Mouse (Mus musculus) limb, embryonic 11.5 days (tissue): ENCODE results near the gene Prc1. TPM values are rescaled to one million over a fixed set of nuclear protein-coding genes. Genes with fewer than 3 reads are reported as not detected.

Source experiments
- ATAC-seq: fragments of 200-750 bp; cut with Nextera tagmentation; 2 replicates; pipeline ENCODE4 v1.8.0; 2017; ENCODE audit warnings: low read depth; ENCODE audit not compliant: insufficient number of reproducible peaks, low FRiP score, low TSS enrichment
- DNase-seq: peaks from one replicate; pipeline ENCODE4 v3.0.0-alpha.2; 2015; ENCODE audit warnings: low spot score
- H3K27ac ChIP-seq: fragments of 300-500 bp; sonication (generic); replicated peaks from 2 replicates; pipeline ENCODE4 v1.5.1; 2014; ENCODE audit warnings: low read depth, mild to moderate bottlenecking, low read length
- H3K27me3 ChIP-seq: fragments of 300-500 bp; sonication (generic); 2 replicates; pipeline ENCODE4 v1.6.1; 2014; ENCODE audit warnings: mild to moderate bottlenecking, low read length, mixed read lengths; ENCODE audit not compliant: control insufficient read depth, insufficient read depth
- H3K36me3 ChIP-seq: fragments of 300-500 bp; sonication (generic); 2 replicates; pipeline ENCODE4 v1.6.1; 2014; ENCODE audit warnings: mild to moderate bottlenecking, low read length, moderate library complexity, mixed read lengths; ENCODE audit not compliant: control insufficient read depth, insufficient read depth
- H3K4me1 ChIP-seq: fragments of 300-500 bp; sonication (generic); 2 replicates; pipeline ENCODE4 v1.6.1; 2014; ENCODE audit warnings: low read length, mixed read lengths; ENCODE audit not compliant: control insufficient read depth, insufficient read depth
- H3K4me2 ChIP-seq: fragments of 300-500 bp; sonication (generic); 2 replicates; pipeline ENCODE4 v1.6.1; 2014; ENCODE audit warnings: low read depth, mild to moderate bottlenecking, moderate library complexity; ENCODE audit not compliant: severe bottlenecking
- H3K4me3 ChIP-seq: fragments of 300-500 bp; sonication (generic); 2 replicates; pipeline ENCODE4 v1.5.1; 2014; ENCODE audit warnings: low read depth, low read length
- H3K9ac ChIP-seq: fragments of 300-500 bp; sonication (generic); 2 replicates; pipeline ENCODE4 v1.6.1; 2014; ENCODE audit warnings: mild to moderate bottlenecking, low read length
- H3K9me3 ChIP-seq: fragments of 300-500 bp; sonication (generic); 2 replicates; pipeline ENCODE4 v1.6.1; 2016; ENCODE audit warnings: low read length; ENCODE audit not compliant: control insufficient read depth
- WGBS: fragments of 180-500 bp; shearing (Covaris S2); extraction: QIAGEN DNeasy Blood & Tissue Kit; methylation state at CpG from one replicate; pipeline ENCODE4 v1.1.7; 2014; 5-methylcytosine and 5-hydroxymethylcytosine counted together
- polyA plus RNA-seq: library from polyadenylated mRNA; unstranded; fragments of >200 nt; fragmentation: Nextera tagmentation; extraction: Ambion mirVana; gene quantifications from 2 replicates; pipeline ENCODE4 v1.2.1, GENCODE M21; 2014

Prc1 gene
- polyA plus RNA-seq, 1 experiment from 2014 or later: 150 TPM

- H3K4me2 ChIP-seq: no peak overlapping the region
- H3K9ac ChIP-seq: no peak overlapping the region
- no peak overlapping the region for H3K4me3 ChIP-seq
- DNase-seq (no peak), ATAC-seq (no peak)
- peaks cover 20% of the 10 kb centered on the region for H3K4me1 ChIP-seq
- 81% methylated on average over 7 of the region's 7 CpGs for WGBS
- peaks cover 3% of the 10 kb centered on the region for H3K36me3 ChIP-seq
- no peaks in the 10 kb centered on the region for H3K27me3 ChIP-seq
- H3K9me3 ChIP-seq: no peaks in the 10 kb centered on the region
- H3K27ac ChIP-seq: no peak overlapping the region
These were observed 47.5 kb downstream of the Prc1 start for GRCm38 (mm10) chr7:80341793-80342192.

DNA sequence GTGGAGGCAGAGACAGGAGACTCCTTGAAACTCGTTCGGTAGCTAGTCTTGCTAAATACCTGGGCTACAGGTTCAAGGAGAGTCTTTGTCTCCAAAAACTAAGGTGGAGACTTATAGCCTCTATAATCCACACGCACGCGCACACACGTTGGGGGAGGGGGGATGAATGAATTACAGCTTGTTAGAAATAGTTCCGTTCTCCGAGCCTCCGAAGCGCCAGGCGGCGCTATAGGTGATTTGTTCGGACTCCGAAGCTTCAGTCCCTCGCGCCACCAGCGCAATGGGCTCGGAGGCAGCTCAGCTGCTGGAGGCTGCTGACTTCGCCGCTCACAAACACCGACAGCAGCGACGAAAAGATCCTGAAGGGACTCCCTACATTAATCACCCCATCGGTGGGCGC lies 48.6 kb downstream of the Prc1 start, which contains the start of gene Hddc3:
Gene Hddc3, plus strand, starts transcription at position 247 of the 400 bp plus-strand sequence.
- H3K4me1 ChIP-seq: peaks cover 27% of the 10 kb centered on the region
- H3K36me3 ChIP-seq: 0 out of 2 replicates have a peak, but pooled peaks cover under 1% of the 10 kb centered on the region
- no peaks in the 10 kb centered on the region for H3K27me3 ChIP-seq
- DNase-seq (peak; percentile 98), ATAC-seq (no peak; the same call in 1 of the 2 replicates)
- peak within 1 kb of the TSS; percentile 76 for H3K4me2 ChIP-seq
- under 1% methylated on average over 25 of the region's 25 CpGs for WGBS
- H3K4me3 ChIP-seq: peak within 1 kb of the TSS; percentile 43
- H3K9ac ChIP-seq: peak within 1 kb of the TSS; percentile 80
- H3K27ac ChIP-seq: no peak within 1 kb of the TSS
- no peaks in the 10 kb centered on the region for H3K9me3 ChIP-seq

- Histone ChIP-seq H3K4me2 (peak overlapping the region; percentile 76), H3K9ac (peak overlapping the region; percentile 80), H3K4me3 (peak overlapping the region; percentile 43), H3K4me1 (peaks cover 31% of the 10 kb centered on the region), H3K27me3 (no peaks in the 10 kb centered on the region), H3K36me3 (no peaks in the 10 kb centered on the region), H3K9me3 (no peaks in the 10 kb centered on the region), H3K27ac (no peak overlapping the region)
- ATAC-seq: no peak
- DNase-seq: no peak
- 26% methylated on average over 19 of the region's 19 CpGs for WGBS
These were observed 49.2 kb downstream of the Prc1 start for GRCm38 (mm10) chr7:80343270-80344018.

GRCm38 (mm10) chr7:80346173-80346572 lies 51.9 kb downstream of the Prc1 start:
- no peaks in the 10 kb centered on the region for H3K9me3 ChIP-seq
- no peak overlapping the region for H3K4me3 ChIP-seq
- 91% methylated on average over 9 of the region's 9 CpGs for WGBS
- H3K27ac ChIP-seq: no peak overlapping the region
- peaks cover 22% of the 10 kb centered on the region for H3K4me1 ChIP-seq
- H3K9ac ChIP-seq: no peak overlapping the region
- H3K36me3 ChIP-seq: peaks cover 6% of the 10 kb centered on the region; the same call in 1 of the 2 replicates
- no peak for ATAC-seq
- no peaks in the 10 kb centered on the region for H3K27me3 ChIP-seq
- DNase-seq: no peak
- H3K4me2 ChIP-seq: no peak overlapping the region

DNA sequence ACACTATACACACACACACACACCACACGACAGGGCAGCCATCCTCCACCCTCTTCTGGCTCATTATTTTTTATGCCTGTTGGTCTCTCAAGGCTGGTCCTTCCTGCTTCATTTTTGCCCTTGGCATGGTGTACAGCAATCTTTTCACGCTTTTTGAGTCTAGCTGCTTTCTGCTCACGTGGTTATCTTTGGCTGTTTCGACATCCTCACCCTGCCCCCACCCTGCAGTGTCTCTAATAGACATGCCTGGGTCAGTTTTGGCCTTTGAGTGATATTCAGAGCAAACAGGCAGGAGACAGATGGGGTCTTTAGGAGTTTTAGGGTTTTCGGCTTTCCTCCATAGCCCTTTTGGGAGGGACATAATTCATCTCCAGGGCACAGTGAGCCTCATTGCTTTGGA lies 52.6 kb downstream of the Prc1 start:
- H3K27ac ChIP-seq: no peak overlapping the region
- H3K4me1 ChIP-seq: peaks cover 21% of the 10 kb centered on the region

GRCm38 (mm10) chr7:80347670-80348586 lies 53.7 kb downstream of the Prc1 start:
- Histone ChIP-seq H3K4me3 (no peak overlapping the region), H3K4me2 (no peak overlapping the region), H3K9me3 (no peaks in the 10 kb centered on the region), H3K36me3 (peaks cover 13% of the 10 kb centered on the region; the same call in 1 of the 2 replicates), H3K4me1 (peaks cover 21% of the 10 kb centered on the region), H3K27me3 (no peaks in the 10 kb centered on the region), H3K27ac (no peak overlapping the region; the same call in none of the 2 replicates), H3K9ac (no peak overlapping the region)
- ATAC-seq: no peak
- WGBS: 60% methylated on average over 13 of the region's 13 CpGs
- DNase-seq: no peak

More for the DNA sequence above, 52.6 kb downstream of the Prc1 start:
- Histone ChIP-seq H3K27me3 (no peaks in the 10 kb centered on the region), H3K36me3 (peaks cover 11% of the 10 kb centered on the region; the same call in 1 of the 2 replicates), H3K4me2 (no peak overlapping the region), H3K9me3 (no peaks in the 10 kb centered on the region), H3K4me3 (no peak overlapping the region), H3K9ac (no peak overlapping the region)
- ATAC-seq (no peak), DNase-seq (no peak)
- WGBS: 84% methylated on average over 5 of the region's 5 CpGs

- Histone ChIP-seq H3K36me3 (peaks cover 23% of the 10 kb centered on the region; the same call in 1 of the 2 replicates), H3K9me3 (no peaks in the 10 kb centered on the region), H3K4me1 (peaks cover 17% of the 10 kb centered on the region), H3K27me3 (no peaks in the 10 kb centered on the region), H3K9ac (no peak overlapping the region), H3K4me3 (no peak overlapping the region), H3K27ac (no peak overlapping the region), H3K4me2 (no peak overlapping the region)
- WGBS: 84% methylated on average over 2 of the region's 2 CpGs
- DNase-seq (no peak), ATAC-seq (no peak)
These were observed 56.6 kb downstream of the Prc1 start for GRCm38 (mm10) chr7:80350808-80351207.

GRCm38 (mm10) chr7:80352920-80353319 lies 58.7 kb downstream of the Prc1 start:
- WGBS: 86% methylated on average over 8 of the region's 8 CpGs
- no peak for ATAC-seq

More at GRCm38 (mm10) chr7:80352920-80353319, 58.7 kb downstream of the Prc1 start:
- no peak for DNase-seq
- Histone ChIP-seq H3K4me2 (no peak overlapping the region), H3K4me3 (no peak overlapping the region), H3K27ac (no peak overlapping the region), H3K9me3 (no peaks in the 10 kb centered on the region), H3K36me3 (peaks cover 30% of the 10 kb centered on the region), H3K4me1 (peaks cover 7% of the 10 kb centered on the region; the same call in 1 of the 2 replicates), H3K9ac (no peak overlapping the region), H3K27me3 (no peaks in the 10 kb centered on the region)
